Mouse (Mus musculus): ENCODE data around the gene Olfr1283.
"Not testable (repeated sequence)": the region's sequence is repeated elsewhere in the genome, so short reads cannot be mapped to it uniquely, and the experiment has no call there.

Gene Olfr1283

GRCm38 (mm10) chr2:111366490-111366889, at the start of gene Olfr1283:
Gene Olfr1283, plus strand, starts transcription at chr2:111366790.
- DNase-seq = no peak

GRCm38 (mm10) chr2:111326220-111326619, 40.4 kb upstream of the Olfr1283 start, which contains the start of gene Olfr1281:
Gene Olfr1281, plus strand, starts transcription at chr2:111326520.
- no peak for DNase-seq

- DNase-seq = not testable (repeated sequence)
Observed at GRCm38 (mm10) chr2:111333721-111334120, 32.9 kb upstream of the Olfr1283 start.

- no peak for DNase-seq
Observed at GRCm38 (mm10) chr2:111335976-111336375, 30.6 kb upstream of the Olfr1283 start, which contains the start of gene Olfr1282. Gene Olfr1282, minus strand, starts transcription at chr2:111336076.

GRCm38 (mm10) chr2:111375222-111375621, 8.6 kb downstream of the Olfr1283 start, which contains the start of gene Olfr1284:
Gene Olfr1284, plus strand, starts transcription at chr2:111375522.
- no peak for DNase-seq
